Mouse (Mus musculus) neutrophil, adult 59 days (primary cell): ENCODE data around the gene Gm826. TPM values are rescaled to one million over a fixed set of nuclear protein-coding genes. Genes with fewer than 3 reads are reported as not detected.

Source experiments
- total RNA-seq, 2 experiments: library from RNA; stranded (reverse); gene quantifications; 1 replicate in 1 of 2; 2 replicates in 1 of 2; pipeline ENCODE4 v1.2.4; 2023

Gm826 gene
- not detected for total RNA-seq

GRCm38 (mm10) chr2:160334111-160334661 lies at the start of gene Gm826:
Gm826 (minus strand) TSS chr2:160334162.

GRCm38 (mm10) chr2:160366980-160367338 lies 33.0 kb upstream of the Gm826 start, which contains the start of gene Mafb:
Mafb (minus strand) TSS chr2:160367065.

Other genes with a start within 250 kb of the Gm826 start
- gene Mafb, start 32.9 kb upstream of the Gm826 start, total RNA-seq, result 10 to 100 TPM; 20.1 to 26.6 TPM